Mouse (Mus musculus): ENCODE data around the gene Olfr538. TPM values are rescaled to one million over a fixed set of nuclear protein-coding genes. Genes with fewer than 3 reads are reported as not detected.

Gene Olfr538
- polyA plus RNA-seq (2012; rRNA removed), result not detected in 2 replicates

GRCm38 (mm10) chr7:140567586-140567985 lies at the start of gene Olfr538:
Gene Olfr538, plus strand, starts transcription at chr7:140567886.

GRCm38 (mm10) chr7:140600969-140601368 lies 33.3 kb downstream of the Olfr538 start, which contains the start of gene Olfr46:
Gene Olfr46, plus strand, starts transcription at chr7:140601269.

Other genes starting within 250 kb of the Olfr538 start
- gene Olfr525, start 247.0 kb upstream of the Olfr538 start, polyA plus RNA-seq (2012; rRNA removed), result not detected in 2 replicates
- gene Olfr527, start 233.9 kb upstream of the Olfr538 start, polyA plus RNA-seq (2012; rRNA removed), result not detected in 2 replicates
- not detected in 2 replicates for gene Olfr60, start 206.2 kb upstream of the Olfr538 start, polyA plus RNA-seq (2012; rRNA removed)
- not detected in 2 replicates for gene Olfr530, start 191.6 kb upstream of the Olfr538 start, polyA plus RNA-seq (2012; rRNA removed)
- gene Olfr531, start 165.0 kb upstream of the Olfr538 start, polyA plus RNA-seq (2012; rRNA removed), result not detected in 2 replicates
- not detected in 2 replicates for gene Olfr532, start 146.2 kb upstream of the Olfr538 start, polyA plus RNA-seq (2012; rRNA removed)
- not detected in 2 replicates for gene Olfr533, start 104.5 kb upstream of the Olfr538 start, polyA plus RNA-seq (2012; rRNA removed)
- not detected in 2 replicates for gene Olfr535, start 83.7 kb upstream of the Olfr538 start, polyA plus RNA-seq (2012; rRNA removed)
- gene Olfr536, start 60.5 kb upstream of the Olfr538 start, polyA plus RNA-seq (2012; rRNA removed), result not detected in 2 replicates
- gene Olfr46, start 33.4 kb downstream of the Olfr538 start, polyA plus RNA-seq (2012; rRNA removed), result not detected in 2 replicates
- not detected in 2 replicates for gene Olfr61, start 61.1 kb downstream of the Olfr538 start, polyA plus RNA-seq (2012; rRNA removed)
- not detected in 2 replicates for gene Olfr53, start 78.6 kb downstream of the Olfr538 start, polyA plus RNA-seq (2012; rRNA removed)
- not detected in 2 replicates for gene Olfr539, start 92.0 kb downstream of the Olfr538 start, polyA plus RNA-seq (2012; rRNA removed)
- not detected in 2 replicates for gene Olfr45, start 114.1 kb downstream of the Olfr538 start, polyA plus RNA-seq (2012; rRNA removed)
- gene Olfr541, start 129.4 kb downstream of the Olfr538 start, polyA plus RNA-seq (2012; rRNA removed), result not detected in 2 replicates
- 0.06 and 0.75 TPM in 2 replicates for gene Cyp2e1, start 195.9 kb downstream of the Olfr538 start, polyA plus RNA-seq (2012; rRNA removed)
- 0.15 TPM in 1 of 2 replicates, not detected in the other for gene Syce1, start 220.0 kb downstream of the Olfr538 start, polyA plus RNA-seq (2012; rRNA removed)